Mouse (Mus musculus) layer of hippocampus, postnatal 36 days (tissue): Measurements from ENCODE around the gene Car5b. TPM values are rescaled to one million over a fixed set of nuclear protein-coding genes. Genes with fewer than 3 reads are reported as not detected.

Experiments
- DNase-seq, 2 experiments: peaks; one replicate each; pipeline ENCODE4 v3.0.0; 2022
- total RNA-seq, 2 experiments: library from RNA; stranded (reverse); gene quantifications; 2 replicates each; pipeline ENCODE4 v1.2.3; 2021

Car5b gene
- total RNA-seq, 2 experiments from 2014 or later = 2.6 to 3.9 TPM

DNA sequence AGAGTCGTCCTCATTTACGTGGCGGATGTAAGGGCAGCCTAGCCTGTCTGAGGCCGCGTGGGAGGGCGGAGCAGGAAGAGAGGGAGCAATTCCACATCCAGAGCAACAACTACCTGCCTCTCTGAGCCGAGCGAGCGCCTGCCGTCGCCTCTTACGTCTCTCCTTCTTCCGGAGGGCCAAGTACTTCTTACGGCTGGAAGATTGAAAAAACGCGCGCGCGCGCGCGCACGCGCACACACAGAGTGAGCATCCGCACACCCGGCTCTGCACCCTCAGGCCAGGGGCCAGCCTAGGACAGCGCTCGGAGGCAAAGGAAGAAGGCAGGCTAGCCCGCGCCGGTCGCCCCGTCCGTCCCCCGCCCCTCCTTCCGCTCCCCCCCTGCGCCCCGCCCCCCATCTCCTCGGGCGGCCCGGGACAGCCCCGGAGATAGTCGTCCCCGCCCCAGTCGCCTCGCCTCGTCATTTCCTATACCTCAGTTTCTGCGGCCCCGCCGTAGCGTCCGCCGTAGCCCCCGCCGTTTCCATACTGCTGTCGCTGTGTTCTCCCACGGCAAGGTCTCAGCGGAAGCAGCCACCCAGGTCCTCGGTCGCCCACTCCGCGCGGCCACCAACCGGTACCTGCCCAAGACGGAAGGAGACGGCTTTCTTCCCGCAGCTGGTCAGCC is 69.9 kb downstream of the Car5b start:
- peak in 1 of 2 experiments; percentile 45 for DNase-seq

DNA sequence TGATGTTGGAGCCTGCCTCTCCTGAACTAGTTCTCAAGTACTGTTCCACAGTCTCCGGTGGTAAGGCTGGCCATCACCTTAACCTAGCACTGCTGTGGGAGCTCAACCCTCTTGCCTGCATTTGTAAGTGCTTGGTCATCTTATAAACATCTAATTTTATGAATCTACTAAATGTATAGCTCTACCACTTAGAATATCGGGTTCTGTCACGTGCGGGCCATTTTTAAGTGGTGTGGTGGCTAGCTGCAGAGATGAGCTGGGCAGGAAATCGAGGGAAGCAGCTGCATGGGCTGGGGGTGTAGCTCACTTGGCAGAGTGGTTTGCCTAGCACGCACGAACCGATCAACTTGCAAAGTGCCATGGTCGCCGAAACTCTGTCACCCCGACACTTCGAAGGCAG is 70.4 kb downstream of the Car5b start:
- no peak for DNase-seq

DNA sequence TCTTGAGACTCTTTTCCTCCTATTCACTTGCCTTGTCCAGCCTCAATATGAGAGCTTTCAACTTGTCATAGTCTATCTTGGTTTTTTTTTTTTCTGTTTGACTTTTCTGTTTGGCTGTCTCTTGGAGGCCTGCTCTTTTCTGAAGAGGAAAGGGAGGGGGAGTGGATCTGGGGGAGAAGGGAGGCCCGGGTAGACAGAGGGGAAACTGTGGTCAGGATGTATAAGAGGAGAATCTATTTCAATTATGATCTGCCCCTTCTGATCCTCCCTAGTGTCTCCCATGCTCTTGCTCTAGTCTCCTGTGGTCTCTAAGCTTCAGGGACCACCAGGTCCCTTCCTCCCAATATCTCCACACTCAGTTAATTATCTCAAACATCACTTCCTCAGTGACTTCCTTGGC is 76.2 kb downstream of the Car5b start:
- no peak for DNase-seq

DNA sequence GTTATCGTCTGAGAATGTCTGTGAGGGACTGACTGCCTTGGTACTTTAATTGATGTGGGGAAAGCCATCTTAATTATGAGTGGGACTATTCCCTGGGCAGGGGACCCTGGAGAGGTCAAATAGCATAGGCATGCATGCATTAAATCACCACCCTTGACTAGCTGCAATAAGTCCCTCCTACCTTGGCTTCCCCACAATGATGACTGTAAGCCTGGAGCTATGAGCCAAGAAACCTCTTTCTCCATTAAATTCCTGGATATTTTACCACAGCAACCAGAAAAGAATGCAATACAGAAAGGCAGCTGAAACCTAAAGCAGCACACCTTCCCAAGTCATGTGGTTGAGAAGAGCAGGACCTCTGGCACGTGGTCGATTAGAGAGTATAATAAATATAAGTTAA is 83.4 kb downstream of the Car5b start:
- DNase-seq = no peak

DNA sequence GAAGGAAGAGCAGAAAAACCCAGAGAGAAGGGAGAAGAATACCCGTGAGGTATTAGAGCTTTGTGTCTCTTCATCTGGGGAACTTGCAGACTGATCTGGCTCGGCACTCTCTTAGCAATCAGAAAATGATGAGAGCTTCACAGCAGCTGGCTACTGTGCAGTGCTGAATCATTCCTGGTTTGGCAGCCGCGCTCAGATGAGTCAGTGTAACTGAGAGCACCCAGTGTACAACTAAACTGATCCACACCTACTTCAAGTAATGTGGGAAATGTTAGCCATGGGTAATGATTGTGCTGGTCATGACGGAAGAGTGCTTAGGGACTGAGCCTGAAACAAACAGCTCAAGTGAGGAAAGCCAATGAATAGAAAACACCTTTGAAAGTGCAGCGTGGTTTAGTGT is 89.2 kb downstream of the Car5b start:
- DNase-seq = peak; percentile 26 to 48

DNA sequence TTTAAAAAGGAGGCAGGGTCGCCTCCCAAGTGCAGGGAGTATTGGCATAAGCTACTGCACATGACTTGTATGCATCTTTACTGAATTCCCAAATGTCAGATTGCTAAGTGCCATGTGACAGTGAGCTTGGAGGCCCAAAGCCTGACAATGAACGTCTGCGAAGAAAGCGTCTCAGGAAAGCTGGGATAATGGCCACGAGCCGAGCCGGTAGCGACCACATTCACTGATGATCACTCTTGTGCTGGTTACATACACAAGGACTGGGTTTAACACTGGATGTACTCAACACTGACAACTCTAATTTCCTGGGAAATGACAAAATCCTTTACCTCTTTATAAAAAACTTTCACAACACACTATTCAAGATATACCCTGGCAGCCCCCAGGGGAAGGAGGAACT is 93.1 kb downstream of the Car5b start:
- no peak for DNase-seq

DNA sequence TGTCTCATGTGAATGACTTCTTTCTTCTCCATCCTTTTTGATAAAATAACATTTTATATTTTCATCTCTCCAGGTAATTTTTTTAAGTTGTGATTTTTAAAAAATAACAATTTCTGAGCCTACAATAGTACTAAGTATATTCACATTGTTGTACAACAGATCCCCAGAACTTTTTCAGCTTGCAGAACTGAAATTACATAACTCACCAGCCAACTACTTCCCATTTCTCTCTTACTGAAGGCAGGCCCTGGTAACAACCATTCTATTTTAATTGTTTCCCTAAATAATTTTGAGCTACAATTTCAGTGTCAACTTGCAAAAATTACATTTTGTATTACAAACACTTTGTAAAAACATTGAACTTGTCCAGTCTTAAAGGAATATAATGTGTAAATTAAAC is 98.2 kb downstream of the Car5b start:
- no peak for DNase-seq

Other genes starting within 250 kb of the Car5b start
- gene Ap1s2, start 119.0 kb downstream of the Car5b start, total RNA-seq = 10 to 100 TPM; 40.7 to 42.4 TPM
- gene Zrsr2, start 69.3 kb downstream of the Car5b start, total RNA-seq = 10 to 100 TPM; 46.1 to 50.0 TPM
- 10 to 100 TPM in 1 of 2 experiments, 1 to 10 TPM in 1; 9.5 to 14.8 TPM for gene Siah1b, start 48.5 kb upstream of the Car5b start, total RNA-seq
- gene Cltrn, start 60.8 kb upstream of the Car5b start, total RNA-seq = not detected
- 1 to 10 TPM; 1.1 to 1.3 TPM for gene Ace2, start 111.3 kb upstream of the Car5b start, total RNA-seq
- under 1 TPM; 0.70 to 0.81 TPM for gene Bmx, start 230.2 kb upstream of the Car5b start, total RNA-seq
- 1 to 10 TPM; 5.8 to 6.6 TPM for gene Pir, start 241.4 kb upstream of the Car5b start, total RNA-seq